Mouse (Mus musculus) megakaryocyte, embryonic 14.5 days (primary cell): ENCODE measurements at regions not wholly inside any gene's neighbourhood (a gene's known extent, or its start where the extent isn't known, plus 50 kb on each side); places are given as distances from the start of the nearest gene placed in this dataset.

ENCODE experiments used
- H3K27me3 ChIP-seq: replicated peaks from 2 replicates; pipeline ENCODE3; 2012; ENCODE audit warnings: inconsistent platforms
- H3K36me3 ChIP-seq: replicated peaks from 2 replicates; pipeline ENCODE3; 2012; ENCODE audit warnings: low read length, inconsistent platforms, mixed read lengths
- H3K4me1 ChIP-seq: 2 replicates; pipeline ENCODE4 v1.6.1; 2012; ENCODE audit warnings: inconsistent platforms
- H3K4me3 ChIP-seq: replicated peaks from 2 replicates; pipeline ENCODE3; 2012; ENCODE audit warnings: moderate library complexity, mild to moderate bottlenecking, inconsistent platforms
- H3K9me3 ChIP-seq: 2 replicates; pipeline ENCODE4 v1.6.1; 2012; ENCODE audit warnings: inconsistent platforms
- FLI1 ChIP-seq: IDR thresholded peaks from 2 replicates; pipeline ENCODE4 v1.6.1; 2012; ENCODE audit warnings: low read length, inconsistent platforms, mixed read lengths
- GATA1 ChIP-seq: IDR thresholded peaks from 3 replicates; pipeline ENCODE4 v1.6.1; 2012; ENCODE audit warnings: mixed read lengths, low read length, inconsistent platforms, borderline replicate concordance

DNA sequence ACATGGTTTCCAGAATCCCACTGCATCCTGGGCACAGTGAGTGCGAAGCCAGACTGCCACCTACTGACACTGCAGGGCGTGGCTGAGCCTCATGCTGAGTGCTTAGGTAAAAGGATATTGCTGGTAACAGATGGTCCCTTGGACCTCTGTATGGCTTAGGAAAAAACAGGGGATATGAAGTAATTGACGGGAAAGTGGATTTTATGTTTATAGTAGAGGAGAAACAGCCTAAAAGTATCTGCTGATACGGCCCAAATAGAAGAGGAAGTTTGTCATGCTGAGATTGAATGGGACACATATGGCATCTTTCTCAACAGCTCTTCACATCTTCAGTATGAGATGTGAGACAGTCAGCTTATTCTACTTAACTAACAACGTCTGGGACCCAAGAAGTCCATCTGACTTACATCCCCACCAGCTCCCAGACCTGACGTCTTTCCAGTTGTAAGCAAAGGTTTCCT lies 182.1 kb downstream of the Rap2a start:
- Histone ChIP-seq H3K9me3 (no peaks in the 10 kb centered on the region), H3K4me3 (no peak overlapping the region), H3K27me3 (no peaks in the 10 kb centered on the region), H3K4me1 (peaks cover 88% of the 10 kb centered on the region), H3K36me3 (no peaks in the 10 kb centered on the region)
- TF ChIP-seq FLI1, result no peak
- no peak for TF ChIP-seq GATA1

DNA sequence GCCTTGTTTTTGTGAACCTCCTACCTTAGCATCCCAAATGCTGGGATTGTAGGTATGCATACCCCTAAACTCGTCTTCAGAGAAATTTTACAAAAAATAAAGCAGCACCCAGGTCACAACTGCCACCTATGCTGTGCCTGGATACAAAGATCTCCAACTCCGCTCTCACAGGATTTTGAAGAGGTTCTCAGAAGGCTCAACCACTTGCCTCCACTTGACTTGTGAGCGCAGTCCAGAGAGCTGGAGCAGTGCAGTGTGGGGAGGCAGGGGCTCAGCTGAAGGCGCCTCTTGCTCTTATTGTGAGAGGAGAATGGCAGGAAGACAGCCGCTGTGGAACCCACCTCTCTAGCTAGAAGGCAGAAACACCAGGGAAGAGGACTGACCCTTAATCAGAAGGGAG lies 182.9 kb downstream of the Rap2a start:
- Histone ChIP-seq H3K27me3 (no peaks in the 10 kb centered on the region), H3K4me3 (peak overlapping the region; percentile 86), H3K9me3 (no peaks in the 10 kb centered on the region), H3K36me3 (no peaks in the 10 kb centered on the region), H3K4me1 (peaks cover 90% of the 10 kb centered on the region)
- TF ChIP-seq GATA1, result no peak
- no peak for TF ChIP-seq FLI1

DNA sequence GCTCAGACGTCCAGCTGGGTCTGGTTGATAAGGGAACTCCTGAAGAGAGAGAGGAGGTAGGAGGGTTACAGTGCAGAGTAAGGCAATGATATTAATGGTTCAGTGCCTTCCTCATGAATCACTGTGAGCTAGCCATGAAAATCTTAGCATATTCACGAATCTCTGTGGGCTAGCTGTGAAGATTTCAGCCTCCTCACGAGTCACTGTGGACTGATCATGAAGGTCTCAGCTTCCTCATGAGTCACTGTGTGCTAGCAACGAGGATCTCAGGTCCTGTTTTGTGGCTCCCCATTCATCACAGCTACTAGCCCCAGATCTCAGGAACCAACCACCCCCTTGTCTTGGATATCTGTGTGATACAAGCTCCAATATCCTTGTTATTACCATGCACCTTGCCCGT lies 191.4 kb downstream of the Rap2a start:
- TF ChIP-seq GATA1 (no peak), FLI1 (no peak)
- no peaks in the 10 kb centered on the region for H3K27me3 ChIP-seq
- no peak overlapping the region for H3K4me3 ChIP-seq
- peaks cover 26% of the 10 kb centered on the region for H3K4me1 ChIP-seq
- H3K36me3 ChIP-seq, result no peaks in the 10 kb centered on the region
- H3K9me3 ChIP-seq, result 0 out of 2 replicates have a peak, but pooled peaks cover 2% of the 10 kb centered on the region

- Histone ChIP-seq H3K9me3 (peaks cover under 1% of the 10 kb centered on the region), H3K27me3 (no peaks in the 10 kb centered on the region)
- TF ChIP-seq GATA1, result no peak
- no peak for TF ChIP-seq FLI1
Measured at GRCm38 (mm10) chr14:120675752-120676151, 197.5 kb downstream of the Rap2a start.

DNA sequence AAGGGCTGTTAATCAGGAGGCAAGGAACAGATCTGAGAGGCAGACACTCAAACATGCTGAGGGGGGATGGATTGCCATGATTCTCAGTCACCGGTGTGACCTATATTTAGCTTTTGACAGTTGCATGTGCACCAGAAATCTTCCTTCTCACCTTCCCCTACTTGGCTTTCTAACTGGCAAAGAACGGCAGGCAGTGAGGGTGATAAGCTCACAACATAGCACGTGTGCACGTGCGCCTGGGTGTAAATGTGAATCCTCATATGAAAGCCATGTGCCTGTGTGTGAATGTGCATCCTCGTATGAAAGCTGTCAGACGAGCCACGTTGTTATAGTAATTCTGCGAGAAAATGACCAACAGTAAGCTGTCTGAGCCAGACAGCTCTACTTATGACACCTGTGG lies 200.3 kb downstream of the Rap2a start:
- Histone ChIP-seq H3K27me3 (no peaks in the 10 kb centered on the region), H3K4me1 (peaks cover 12% of the 10 kb centered on the region)

More at GRCm38 (mm10) chr14:120675752-120676151, 197.5 kb downstream of the Rap2a start:
- H3K36me3 ChIP-seq, result no peaks in the 10 kb centered on the region
- no peak overlapping the region for H3K4me3 ChIP-seq
- peaks cover 20% of the 10 kb centered on the region for H3K4me1 ChIP-seq

DNA sequence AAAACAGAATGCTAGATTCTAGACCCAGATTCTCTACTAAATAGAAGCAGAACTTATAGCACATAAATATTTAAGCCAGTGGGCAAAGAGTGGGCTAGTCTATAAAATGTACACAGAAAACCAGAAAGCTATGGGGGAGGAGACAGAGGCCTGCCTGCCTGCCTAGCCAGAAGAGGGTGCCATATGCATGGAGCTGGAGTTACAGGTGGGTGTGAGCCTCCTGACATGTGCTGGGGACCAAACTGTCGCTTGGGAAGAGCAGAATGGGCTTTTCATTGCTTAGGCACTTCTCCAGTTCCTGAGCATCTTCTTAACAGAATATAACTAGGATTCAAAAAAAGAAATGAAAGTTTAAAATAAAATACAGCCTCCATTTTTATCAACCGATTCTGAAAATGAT lies 200.8 kb downstream of the Rap2a start:
- no peaks in the 10 kb centered on the region for H3K36me3 ChIP-seq
- peaks cover 7% of the 10 kb centered on the region for H3K9me3 ChIP-seq

More for the DNA sequence above, 200.3 kb downstream of the Rap2a start:
- TF ChIP-seq GATA1 (no peak), FLI1 (no peak)
- Histone ChIP-seq H3K36me3 (no peaks in the 10 kb centered on the region), H3K4me3 (no peak overlapping the region), H3K9me3 (peaks cover 7% of the 10 kb centered on the region)

DNA sequence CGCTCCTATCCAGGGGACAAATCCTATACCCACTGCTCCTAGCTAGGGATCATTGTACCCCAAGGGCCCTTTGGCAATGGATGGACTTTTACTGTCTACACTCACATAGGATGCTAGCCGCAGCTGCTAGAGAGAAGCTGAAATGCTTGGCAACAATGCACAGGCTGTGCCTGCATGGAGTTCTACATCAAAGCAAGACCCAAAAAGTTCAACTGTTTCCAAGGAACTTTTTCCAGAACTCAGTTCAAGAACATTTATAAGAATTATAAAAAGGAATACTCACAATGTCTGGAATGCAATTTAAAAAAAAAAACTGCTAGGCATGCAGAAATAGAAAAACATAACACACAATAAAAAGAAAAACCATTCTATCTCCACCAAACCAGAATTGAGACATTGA lies 202.0 kb downstream of the Rap2a start:
- H3K4me1 ChIP-seq, result peaks cover 12% of the 10 kb centered on the region
- peaks cover 7% of the 10 kb centered on the region for H3K9me3 ChIP-seq
- TF ChIP-seq FLI1 (no peak), GATA1 (no peak)
- no peaks in the 10 kb centered on the region for H3K36me3 ChIP-seq
- H3K27me3 ChIP-seq, result no peaks in the 10 kb centered on the region
- no peak overlapping the region for H3K4me3 ChIP-seq

More for the DNA sequence above, 200.8 kb downstream of the Rap2a start:
- no peak overlapping the region for H3K4me3 ChIP-seq
- no peak for TF ChIP-seq FLI1
- TF ChIP-seq GATA1, result no peak
- peaks cover 12% of the 10 kb centered on the region for H3K4me1 ChIP-seq
- H3K27me3 ChIP-seq, result no peaks in the 10 kb centered on the region

- Histone ChIP-seq H3K4me1 (no peaks in the 10 kb centered on the region; the same call in 1 of the 2 replicates), H3K9me3 (peaks cover 7% of the 10 kb centered on the region), H3K27me3 (peaks cover 11% of the 10 kb centered on the region), H3K4me3 (no peak overlapping the region), H3K36me3 (no peaks in the 10 kb centered on the region)
- no peak for TF ChIP-seq GATA1
- TF ChIP-seq FLI1, result no peak
Measured at GRCm38 (mm10) chr14:120685263-120685662, 207.0 kb downstream of the Rap2a start.

DNA sequence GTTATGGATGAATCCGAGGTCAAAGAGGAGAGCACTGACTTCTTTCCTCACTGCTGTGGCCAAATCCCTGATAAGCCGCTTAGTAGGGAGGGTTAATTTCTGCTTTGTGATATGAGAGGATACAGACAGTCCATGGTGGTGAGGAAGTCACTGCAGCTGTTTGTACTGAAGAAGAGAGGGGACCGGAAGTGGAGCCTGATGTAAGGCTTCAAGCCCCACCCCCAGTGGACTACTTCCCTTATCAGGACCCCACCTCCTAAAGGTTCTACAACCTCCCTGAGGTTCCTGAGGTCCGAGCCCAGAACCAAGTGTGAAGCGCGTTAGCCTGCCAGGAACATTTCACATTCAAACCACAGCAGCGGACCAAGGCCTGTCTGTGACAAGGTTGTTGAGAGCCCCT lies 207.6 kb downstream of the Rap2a start:
- Histone ChIP-seq H3K9me3 (peaks cover 5% of the 10 kb centered on the region), H3K27me3 (peaks cover 14% of the 10 kb centered on the region), H3K4me3 (no peak overlapping the region), H3K36me3 (no peaks in the 10 kb centered on the region), H3K4me1 (no peaks in the 10 kb centered on the region; the same call in 1 of the 2 replicates)
- TF ChIP-seq FLI1, result no peak
- no peak for TF ChIP-seq GATA1

DNA sequence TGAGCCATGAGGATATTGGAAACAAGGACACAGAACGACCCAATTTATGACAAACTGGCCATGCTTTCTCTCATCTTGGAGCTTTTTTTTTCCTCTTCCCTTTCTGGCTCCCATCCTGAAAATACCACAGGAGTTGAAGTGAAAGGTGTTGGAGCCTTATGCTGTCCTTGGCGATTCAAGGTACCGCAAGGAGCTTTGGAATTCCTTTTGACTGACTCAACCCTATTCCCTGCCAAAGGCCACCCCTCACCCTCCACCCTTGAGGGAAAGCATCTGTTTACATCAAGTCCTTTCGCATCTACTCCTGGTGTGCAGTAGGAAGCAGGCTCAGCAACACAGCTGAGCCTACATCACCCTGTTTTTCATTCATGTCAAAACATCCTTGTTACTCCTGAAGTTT lies 208.5 kb downstream of the Rap2a start:
- no peaks in the 10 kb centered on the region for H3K36me3 ChIP-seq
- H3K4me1 ChIP-seq, result no peaks in the 10 kb centered on the region; the same call in 1 of the 2 replicates
- H3K9me3 ChIP-seq, result peaks cover under 1% of the 10 kb centered on the region; the same call in 1 of the 2 replicates
- peaks cover 14% of the 10 kb centered on the region for H3K27me3 ChIP-seq
- no peak for TF ChIP-seq GATA1
- no peak for TF ChIP-seq FLI1
- no peak overlapping the region for H3K4me3 ChIP-seq

- peaks cover 3% of the 10 kb centered on the region for H3K27me3 ChIP-seq
- no peaks in the 10 kb centered on the region for H3K36me3 ChIP-seq
- H3K4me3 ChIP-seq, result no peak overlapping the region
- TF ChIP-seq GATA1 (no peak), FLI1 (no peak)
- no peaks in the 10 kb centered on the region for H3K4me1 ChIP-seq
- H3K9me3 ChIP-seq, result no peaks in the 10 kb centered on the region
Measured at GRCm38 (mm10) chr14:120699378-120699777, 211.6 kb upstream of the Ipo5 start.
